Mouse (Mus musculus): ENCODE measurements around the gene Bptf. TPM values are rescaled to one million over a fixed set of nuclear protein-coding genes. Genes with fewer than 3 reads are reported as not detected.
"Not testable (repeated sequence)": the region's sequence is repeated elsewhere in the genome, so short reads cannot be mapped to it uniquely, and the experiment has no call there.

The Bptf gene
- polyA plus RNA-seq, 1 experiment from 2014 or later, result 37.1 TPM

DNA sequence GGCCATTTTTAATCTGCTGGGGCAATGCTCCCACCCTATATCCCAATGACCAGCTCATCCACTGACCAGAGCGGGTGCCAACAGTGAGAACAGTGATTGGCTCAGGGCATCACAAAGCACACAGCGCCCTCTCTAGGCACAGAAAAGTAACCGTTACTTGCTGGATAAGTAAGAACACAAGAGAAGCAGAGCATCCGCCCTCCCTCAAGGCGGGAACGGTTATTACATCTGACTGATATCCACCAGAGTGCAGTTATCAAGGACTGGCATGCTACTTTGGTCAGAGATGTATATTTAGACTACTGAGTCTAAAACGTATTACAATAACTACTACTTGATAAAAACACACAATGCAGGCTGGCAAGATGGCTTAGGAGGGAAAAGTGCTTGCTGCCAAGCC, 39.3 kb downstream of the Bptf start:
- no peaks in the 10 kb centered on the region for H3K27me3 ChIP-seq
- no peak for ATAC-seq (replicated peaks)
- H3K9me3 ChIP-seq, result no peaks in the 10 kb centered on the region
- H3K27ac ChIP-seq (replicated peaks), result no peak overlapping the region
- no peak overlapping the region for H3K9ac ChIP-seq (replicated peaks)
- H3K4me1 ChIP-seq, result no peaks in the 10 kb centered on the region
- H3K4me2 ChIP-seq (replicated peaks), result no peak overlapping the region
- H3K4me3 ChIP-seq, result no peak overlapping the region
- H3K36me3 ChIP-seq, result peaks cover 24% of the 10 kb centered on the region
- WGBS, result 95% methylated on average over 7 of the region's 7 CpGs

DNA sequence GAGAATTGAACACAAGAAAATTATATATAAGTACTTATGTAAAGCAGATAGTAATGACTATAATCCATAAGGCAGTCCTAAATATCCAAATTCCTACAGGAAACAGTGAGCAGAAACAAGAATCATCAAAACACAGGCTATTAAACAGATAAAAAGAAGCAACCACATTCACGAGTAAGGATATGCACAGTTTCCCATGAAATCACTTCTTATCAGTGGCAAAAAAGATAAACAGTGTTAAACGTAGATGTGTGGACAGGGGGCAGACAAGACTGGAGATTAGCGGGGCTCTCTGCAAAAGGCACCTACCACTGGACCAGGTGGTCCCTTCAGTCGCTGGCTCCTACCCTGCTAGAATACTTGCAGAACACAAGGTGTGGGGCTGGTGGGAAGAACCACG, 46.1 kb downstream of the Bptf start:
- peaks cover 21% of the 10 kb centered on the region for H3K36me3 ChIP-seq
- H3K27ac ChIP-seq (replicated peaks), result no peak overlapping the region
- no peak overlapping the region for H3K4me3 ChIP-seq
- 88% methylated on average over 5 of the region's 5 CpGs for WGBS
- no peaks in the 10 kb centered on the region for H3K4me1 ChIP-seq
- no peaks in the 10 kb centered on the region for H3K9me3 ChIP-seq
- no peak overlapping the region for H3K4me2 ChIP-seq (replicated peaks)
- no peak for ATAC-seq (replicated peaks)
- H3K27me3 ChIP-seq, result no peaks in the 10 kb centered on the region
- no peak overlapping the region for H3K9ac ChIP-seq (replicated peaks)

- Histone ChIP-seq H3K4me3 (no peak overlapping the region), H3K27ac (replicated peaks) (no peak overlapping the region), H3K4me1 (no peaks in the 10 kb centered on the region), H3K36me3 (peaks cover 39% of the 10 kb centered on the region), H3K27me3 (no peaks in the 10 kb centered on the region), H3K9ac (replicated peaks) (no peak overlapping the region), H3K9me3 (no peaks in the 10 kb centered on the region), H3K4me2 (replicated peaks) (no peak overlapping the region)
- WGBS, result 73% methylated on average over 5 of the region's 5 CpGs
- ATAC-seq (replicated peaks), result no peak
Measured at GRCm38 (mm10) chr11:107083480-107083879, 48.4 kb downstream of the Bptf start.

- Histone ChIP-seq H3K4me1 (no peaks in the 10 kb centered on the region), H3K36me3 (peaks cover 76% of the 10 kb centered on the region), H3K27me3 (no peaks in the 10 kb centered on the region), H3K9ac (replicated peaks) (no peak overlapping the region), H3K4me3 (no peak overlapping the region), H3K4me2 (replicated peaks) (no peak overlapping the region), H3K9me3 (no peaks in the 10 kb centered on the region), H3K27ac (replicated peaks) (no peak overlapping the region)
- 89% methylated on average over 11 of the region's 11 CpGs for WGBS
- ATAC-seq (replicated peaks), result no peak
Measured at GRCm38 (mm10) chr11:107065216-107065785, 66.6 kb downstream of the Bptf start.

DNA sequence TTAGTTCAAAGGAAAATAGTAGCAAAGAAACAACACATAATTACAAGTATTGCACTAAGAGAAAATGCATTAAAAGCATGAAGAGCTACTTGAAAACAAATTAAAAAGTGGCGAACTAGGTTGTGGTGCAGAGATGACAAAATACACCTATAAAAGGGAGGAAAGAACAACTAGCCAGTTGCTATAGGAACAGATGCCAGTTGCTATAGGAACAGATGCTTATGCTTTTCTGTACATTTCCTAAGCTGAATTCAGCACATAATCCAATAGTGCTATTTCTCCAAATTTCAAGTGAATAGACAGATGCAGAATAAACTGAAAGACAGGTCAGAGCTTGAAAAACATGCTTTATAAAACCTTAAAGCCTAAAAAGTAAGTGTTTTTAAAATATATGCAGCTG, 67.3 kb downstream of the Bptf start:
- H3K4me2 ChIP-seq (replicated peaks), result no peak overlapping the region
- peaks cover 81% of the 10 kb centered on the region for H3K36me3 ChIP-seq
- no peak overlapping the region for H3K4me3 ChIP-seq
- H3K27me3 ChIP-seq, result no peaks in the 10 kb centered on the region
- 75% methylated on average over 1 of the region's 1 CpGs for WGBS
- H3K9me3 ChIP-seq, result no peaks in the 10 kb centered on the region
- H3K4me1 ChIP-seq, result no peaks in the 10 kb centered on the region
- no peak for ATAC-seq (replicated peaks)
- H3K9ac ChIP-seq (replicated peaks), result no peak overlapping the region
- H3K27ac ChIP-seq (replicated peaks), result no peak overlapping the region

DNA sequence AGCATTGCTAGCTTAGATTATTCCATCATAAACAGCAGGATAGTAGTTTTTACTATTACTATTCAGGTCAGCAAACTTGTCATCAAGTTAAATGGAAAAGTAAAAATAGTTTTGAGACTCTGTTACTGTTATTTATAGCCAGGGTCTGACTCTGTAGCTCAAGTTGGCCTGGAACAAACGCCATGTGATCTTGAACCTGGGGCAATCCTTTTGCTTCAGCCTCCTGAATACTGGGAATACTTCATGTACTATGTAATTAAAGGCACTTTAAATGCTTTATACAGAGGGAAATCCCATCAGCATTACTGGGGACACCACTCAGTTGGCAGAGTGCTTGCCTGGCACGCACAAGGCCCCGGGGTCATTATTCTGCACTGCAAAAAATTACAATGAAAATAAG, 68.9 kb downstream of the Bptf start:
- no peak for ATAC-seq (replicated peaks)
- Histone ChIP-seq H3K9ac (replicated peaks) (no peak overlapping the region), H3K4me3 (no peak overlapping the region), H3K4me1 (no peaks in the 10 kb centered on the region), H3K27me3 (no peaks in the 10 kb centered on the region), H3K36me3 (peaks cover 91% of the 10 kb centered on the region), H3K27ac (replicated peaks) (no peak overlapping the region), H3K4me2 (replicated peaks) (no peak overlapping the region), H3K9me3 (no peaks in the 10 kb centered on the region)
- 77% methylated on average over 3 of the region's 3 CpGs for WGBS

DNA sequence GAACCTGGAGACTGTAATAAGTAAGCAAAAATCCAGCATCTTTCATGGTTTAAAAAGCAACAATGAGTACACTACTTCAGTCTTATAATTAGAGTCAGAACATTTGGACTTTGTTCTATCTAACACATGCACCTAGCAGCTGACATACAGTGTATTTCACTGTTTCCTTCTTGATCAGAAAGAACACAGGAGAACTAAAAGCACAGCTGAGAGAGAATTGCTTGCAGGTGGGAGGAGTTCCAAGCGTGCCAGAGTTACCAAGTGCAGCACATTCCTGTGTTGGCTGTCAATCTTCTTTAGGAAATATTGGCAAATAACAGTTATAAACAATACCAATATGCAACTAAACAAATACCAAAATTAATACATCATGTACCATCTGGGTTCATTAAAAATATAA, 71.0 kb downstream of the Bptf start:
- ATAC-seq (replicated peaks), result no peak
- Histone ChIP-seq H3K9me3 (no peaks in the 10 kb centered on the region), H3K4me3 (no peak overlapping the region), H3K27ac (replicated peaks) (no peak overlapping the region), H3K4me2 (replicated peaks) (no peak overlapping the region), H3K27me3 (no peaks in the 10 kb centered on the region), H3K36me3 (peaks cover 91% of the 10 kb centered on the region), H3K9ac (replicated peaks) (no peak overlapping the region), H3K4me1 (no peaks in the 10 kb centered on the region)
- 86% methylated on average over 1 of the region's 1 CpGs for whole genome bisulfite sequencing

GRCm38 (mm10) chr11:107059634-107060033, 72.3 kb downstream of the Bptf start:
- not testable (repeated sequence) for ATAC-seq (replicated peaks); H3K9me3 ChIP-seq; H3K27me3 ChIP-seq; H3K4me3 ChIP-seq; H3K27ac ChIP-seq (replicated peaks); H3K4me2 ChIP-seq (replicated peaks); H3K4me1 ChIP-seq; H3K9ac ChIP-seq (replicated peaks)
- H3K36me3 ChIP-seq, result peaks cover 91% of the 10 kb centered on the region
- WGBS, result 97% methylated on average over 3 of the region's 3 CpGs

- peaks cover 94% of the 10 kb centered on the region for H3K36me3 ChIP-seq
- H3K4me1 ChIP-seq, result no peaks in the 10 kb centered on the region
- H3K27me3 ChIP-seq, result no peaks in the 10 kb centered on the region
- WGBS, result 91% methylated on average over 6 of the region's 6 CpGs
- no peak overlapping the region for H3K27ac ChIP-seq (replicated peaks)
- no peak for ATAC-seq (replicated peaks)
- no peak overlapping the region for H3K4me2 ChIP-seq (replicated peaks)
- H3K4me3 ChIP-seq, result no peak overlapping the region
- no peak overlapping the region for H3K9ac ChIP-seq (replicated peaks)
- no peaks in the 10 kb centered on the region for H3K9me3 ChIP-seq
Measured at GRCm38 (mm10) chr11:107057391-107057790, 74.5 kb downstream of the Bptf start.

GRCm38 (mm10) chr11:107054870-107055269, 77.1 kb downstream of the Bptf start:
- Histone ChIP-seq H3K4me2 (replicated peaks) (no peak overlapping the region), H3K4me1 (no peaks in the 10 kb centered on the region), H3K36me3 (peaks cover 80% of the 10 kb centered on the region), H3K9me3 (no peaks in the 10 kb centered on the region), H3K27me3 (no peaks in the 10 kb centered on the region), H3K27ac (replicated peaks) (no peak overlapping the region), H3K4me3 (no peak overlapping the region), H3K9ac (replicated peaks) (no peak overlapping the region)
- no peak for ATAC-seq (replicated peaks)
- 89% methylated on average over 6 of the region's 6 CpGs for WGBS

DNA sequence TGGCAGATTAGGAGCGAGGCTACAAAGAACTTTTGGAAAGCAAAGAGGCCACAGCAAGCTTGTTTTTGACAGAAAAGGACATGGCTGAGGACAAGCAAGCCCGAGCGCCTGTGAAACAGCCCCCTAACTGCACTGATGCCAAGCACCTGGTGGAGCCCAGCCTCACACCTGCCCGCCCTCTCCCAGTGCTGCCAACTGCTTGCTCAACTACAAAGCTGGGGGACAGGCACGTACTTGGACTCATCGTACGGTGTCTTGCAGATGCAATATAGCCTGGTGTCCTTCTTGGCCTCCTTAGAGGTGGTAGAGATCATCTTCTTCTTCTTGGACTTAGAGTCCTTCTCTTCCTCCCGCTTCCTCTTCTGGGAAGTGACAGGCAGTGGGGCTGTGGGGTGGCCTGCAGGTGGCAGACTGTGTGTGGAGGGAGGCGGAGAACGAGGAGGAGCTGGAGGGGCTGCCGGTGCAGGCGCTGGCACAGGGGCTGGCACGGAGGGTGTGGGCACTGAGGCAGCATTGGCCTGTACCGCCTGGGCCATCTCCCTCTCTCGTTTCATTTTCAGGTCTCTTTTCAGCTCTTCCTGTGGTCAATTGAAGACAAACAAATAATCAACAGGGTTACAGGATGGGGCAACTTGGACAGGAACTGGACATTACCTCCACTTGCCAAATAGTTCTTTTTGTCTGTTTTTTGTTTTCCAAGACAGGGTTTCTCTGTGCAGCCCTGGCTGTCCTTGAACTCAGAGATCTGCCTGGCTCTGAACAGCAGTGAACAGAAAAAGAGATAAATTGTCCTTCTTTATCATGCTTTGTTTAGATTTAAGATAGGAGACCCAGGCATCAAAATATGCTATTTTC, 84.9 kb downstream of the Bptf start:
- Histone ChIP-seq H3K4me2 (replicated peaks) (no peak overlapping the region), H3K4me3 (no peak overlapping the region), H3K27me3 (no peaks in the 10 kb centered on the region), H3K36me3 (peaks cover 43% of the 10 kb centered on the region), H3K4me1 (no peaks in the 10 kb centered on the region), H3K27ac (replicated peaks) (no peak overlapping the region), H3K9me3 (no peaks in the 10 kb centered on the region), H3K9ac (replicated peaks) (no peak overlapping the region)
- ATAC-seq (replicated peaks), result no peak
- WGBS, result 89% methylated on average over 15 of the region's 15 CpGs

- H3K27me3 ChIP-seq, result no peaks in the 10 kb centered on the region
- 86% methylated on average over 4 of the region's 4 CpGs for WGBS
- no peak overlapping the region for H3K4me3 ChIP-seq
- H3K9me3 ChIP-seq, result no peaks in the 10 kb centered on the region
- no peak overlapping the region for H3K9ac ChIP-seq (replicated peaks)
- peaks cover 49% of the 10 kb centered on the region for H3K36me3 ChIP-seq
- ATAC-seq (replicated peaks), result no peak
- no peak overlapping the region for H3K27ac ChIP-seq (replicated peaks)
- H3K4me1 ChIP-seq, result no peaks in the 10 kb centered on the region
- no peak overlapping the region for H3K4me2 ChIP-seq (replicated peaks)
Measured at GRCm38 (mm10) chr11:107045546-107045945, 86.4 kb downstream of the Bptf start.

- no peaks in the 10 kb centered on the region for H3K4me1 ChIP-seq
- no peaks in the 10 kb centered on the region for H3K9me3 ChIP-seq
- no peak overlapping the region for H3K4me2 ChIP-seq (replicated peaks)
- WGBS, result 54% methylated on average over 5 of the region's 5 CpGs
- H3K4me3 ChIP-seq, result no peak overlapping the region
- no peak overlapping the region for H3K9ac ChIP-seq (replicated peaks)
- peaks cover 59% of the 10 kb centered on the region for H3K36me3 ChIP-seq
- H3K27me3 ChIP-seq, result no peaks in the 10 kb centered on the region
- H3K27ac ChIP-seq (replicated peaks), result no peak overlapping the region
- no peak for ATAC-seq (replicated peaks)
Measured at GRCm38 (mm10) chr11:107044321-107044720, 87.6 kb downstream of the Bptf start.
